Mouse (Mus musculus) intestine, embryonic 14.5 days (tissue): ENCODE results near the gene Trim43b. TPM values are rescaled to one million over a fixed set of nuclear protein-coding genes. Genes with fewer than 3 reads are reported as not detected.

ENCODE experiments used
- polyA plus RNA-seq: library from polyadenylated mRNA; unstranded; fragments of >200 nt; fragmentation: Nextera tagmentation; extraction: Ambion mirVana; gene quantifications from 2 replicates; pipeline ENCODE4 v1.2.1, GENCODE M21; 2014

Trim43b gene
- polyA plus RNA-seq, 1 experiment from 2014 or later, result not detected

Other genes starting within 250 kb of the Trim43b start
- 1.3 and 2.3 TPM in 2 replicates for gene Bcl2a1a, start 135.9 kb downstream of the Trim43b start, polyA plus RNA-seq
- gene Bcl2a1b, start 106.4 kb upstream of the Trim43b start, polyA plus RNA-seq, result 3.5 and 4.0 TPM in 2 replicates
- gene Gm29094, start 106.5 kb upstream of the Trim43b start, polyA plus RNA-seq, result not detected in 2 replicates
- gene Mthfs, start 117.8 kb upstream of the Trim43b start, polyA plus RNA-seq, result 24.0 and 26.0 TPM in 2 replicates